1 mouse cellular context compared by ENCODE assay signal in genomic region chr11:120821076-120821922, GRCm38 (mm10).
TF ChIP-seq lines count a peak whose summit lies in the region.

No protein-coding gene starts in this region.

TF ChIP-seq in MEL, 35 proteins besides CTCF, POLR2A, EP300 and RAD21:
- TF ChIP-seq MAFK (IDR thresholded peaks at IDR 0.05; ENCODE audit: borderline replicate concordance, low read depth, low read length) (no peak), BHLHE40 (IDR thresholded peaks at IDR 0.05; ENCODE audit: borderline replicate concordance, low read depth, low read length) (no peak), SMC3 (IDR thresholded peaks at IDR 0.05; ENCODE audit: low read depth, low read length) (no peak), E2F4 (IDR thresholded peaks at IDR 0.05; ENCODE audit: borderline replicate concordance, low read depth, low read length) (no peak), ZC3H11A (IDR thresholded peaks at IDR 0.05; ENCODE audit: low read depth, low read length) (no peak), MYC (IDR thresholded peaks at IDR 0.05; ENCODE audit: low read depth, low read length) (no peak), TAL1 (IDR thresholded peaks at IDR 0.05; ENCODE audit: low read length) (no peak), MAX (IDR thresholded peaks at IDR 0.05; ENCODE audit: low read length) (no peak), MAZ (IDR thresholded peaks at IDR 0.05; ENCODE audit: low read depth, low read length) (no peak), MXI1 (IDR thresholded peaks at IDR 0.05; ENCODE audit: low read depth, low read length) (no peak), GABPA (IDR thresholded peaks at IDR 0.05; ENCODE audit: low read depth, low read length) (no peak), USF1 (IDR thresholded peaks at IDR 0.05; ENCODE audit: low read depth, low read length) (no peak), MEF2A (IDR thresholded peaks at IDR 0.05; ENCODE audit: extremely low read depth, insufficient replicate concordance, low read depth, low read length, poor library complexity, severe bottlenecking) (no peak), GATA1 (IDR thresholded peaks at IDR 0.05; ENCODE audit: low read depth, low read length) (no peak), SIN3A (IDR thresholded peaks at IDR 0.05; ENCODE audit: low read length) (no peak), CHD1 (IDR thresholded peaks at IDR 0.05; ENCODE audit: low read depth, low read length) (no peak), USF2 (IDR thresholded peaks at IDR 0.05; ENCODE audit: borderline replicate concordance in 1 of 2, insufficient read depth in 1 of 2, low read depth in 1 of 2, low read length in 2 of 2) (no peak), HCFC1 (IDR thresholded peaks at IDR 0.05; ENCODE audit: low read depth, low read length) (no peak), POLR2AphosphoS5 (IDR thresholded peaks at IDR 0.05; ENCODE audit: borderline replicate concordance, low read depth, low read length) (no peak), ZMIZ1 (IDR thresholded peaks at IDR 0.05; ENCODE audit: low read depth, low read length) (no peak)
